Mouse (Mus musculus): Measurements from ENCODE around the gene Adra1b.

- no peak for TF ChIP-seq CTCF (IDR thresholded peaks at IDR 0.05; ENCODE audit: low read depth, low read length)
- TF ChIP-seq POLR2A (IDR thresholded peaks at IDR 0.05; ENCODE audit: extremely low read depth, insufficient read depth, low read length): no peak
These were observed 53.0 kb downstream of the Adra1b start for GRCm38 (mm10) chr11:43848056-43848455.

Measured in liver, adult 2 months (tissue).